In genomic region chr8:4808831-4809230, GRCm38 (mm10) we compare ENCODE assay signal across 15 mouse cellular contexts.
"Had no signal": no experiment of that assay in that cellular context is flagged by ENCODE, and none has a peak within 500 bp of the region (broad histone marks: within the 10 kb centered on the region; RNA-seq: fewer than 3 reads in every experiment).

No protein-coding gene starts in this region.

- H3K4me1 ChIP-seq: lung, embryonic 15.5 days; megakaryocyte, embryonic 14.5 days; midbrain, embryonic 13.5 days; midbrain, embryonic 15.5 days; neural tube, embryonic 12.5 days had no signal

- ATAC-seq: lung, postnatal 0 days; midbrain, embryonic 13.5 days; midbrain, embryonic 15.5 days had no signal

- H3K27ac ChIP-seq: lung, embryonic 15.5 days; macrophage; midbrain, embryonic 13.5 days; midbrain, embryonic 15.5 days; neural tube, embryonic 12.5 days had no signal

- H3K27me3 ChIP-seq: lung, embryonic 15.5 days; megakaryocyte, embryonic 14.5 days; midbrain, embryonic 13.5 days; midbrain, embryonic 15.5 days; neural tube, embryonic 12.5 days had no signal

- H3K36me3 ChIP-seq: lung, embryonic 15.5 days; midbrain, embryonic 13.5 days; midbrain, embryonic 15.5 days; neural tube, embryonic 12.5 days had no signal

- H3K4me2 ChIP-seq: lung, embryonic 15.5 days; midbrain, embryonic 11.5 days; midbrain, embryonic 13.5 days; midbrain, embryonic 15.5 days; neural tube, embryonic 12.5 days had no signal

- H3K9me3 ChIP-seq: lung, embryonic 15.5 days; megakaryocyte, embryonic 14.5 days; midbrain, embryonic 13.5 days; midbrain, embryonic 15.5 days; neural tube, embryonic 12.5 days had no signal

- H3K4me3 ChIP-seq: lung, embryonic 15.5 days; megakaryocyte, embryonic 14.5 days; midbrain, embryonic 13.5 days; midbrain, embryonic 15.5 days; neural tube, embryonic 12.5 days had no signal

- H3K9ac ChIP-seq: lung, embryonic 15.5 days; midbrain, embryonic 13.5 days; midbrain, embryonic 15.5 days; neural tube, embryonic 12.5 days had no signal

- DNase-seq: lung, adult 2 months; lung, postnatal 14 days; lung, postnatal 36 days; right cerebral cortex, postnatal 14 days; thymus, adult 18-20 months; thymus, postnatal 14 days; thymus, postnatal 36 days had no signal
